Mouse (Mus musculus) right cerebral cortex, adult 2 months (tissue): ENCODE measurements around the gene Tymp.

Experiments used
- DNase-seq, 2 experiments: peaks; one replicate each; pipeline ENCODE4 v3.0.0; 2021 to 2022; ENCODE audit warnings: low spot score in 2 of 2

Gene Tymp

DNA sequence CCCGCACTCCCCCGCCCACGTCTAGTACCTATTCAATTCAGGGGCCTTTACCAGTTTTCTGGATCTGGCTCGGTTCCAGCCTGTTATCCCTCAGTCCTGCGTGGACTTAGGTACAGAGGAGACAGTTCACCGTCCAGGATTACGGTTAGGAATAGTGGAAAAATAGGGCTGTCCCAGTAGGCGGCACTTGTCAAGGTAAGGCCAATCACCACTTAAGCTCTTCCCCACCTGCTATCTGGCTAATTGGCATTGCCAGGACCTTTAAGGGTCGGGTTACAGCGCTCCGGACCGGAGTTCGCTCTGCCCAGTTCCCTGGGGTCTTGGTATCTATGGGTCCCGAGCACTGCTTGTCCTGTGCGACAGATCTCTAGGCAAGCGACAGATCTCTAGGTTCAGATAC is at the start of gene Tymp:
Gene Tymp (minus strand): TSS at position 83 of the 400 bp plus-strand sequence.
- DNase-seq: no peak

DNA sequence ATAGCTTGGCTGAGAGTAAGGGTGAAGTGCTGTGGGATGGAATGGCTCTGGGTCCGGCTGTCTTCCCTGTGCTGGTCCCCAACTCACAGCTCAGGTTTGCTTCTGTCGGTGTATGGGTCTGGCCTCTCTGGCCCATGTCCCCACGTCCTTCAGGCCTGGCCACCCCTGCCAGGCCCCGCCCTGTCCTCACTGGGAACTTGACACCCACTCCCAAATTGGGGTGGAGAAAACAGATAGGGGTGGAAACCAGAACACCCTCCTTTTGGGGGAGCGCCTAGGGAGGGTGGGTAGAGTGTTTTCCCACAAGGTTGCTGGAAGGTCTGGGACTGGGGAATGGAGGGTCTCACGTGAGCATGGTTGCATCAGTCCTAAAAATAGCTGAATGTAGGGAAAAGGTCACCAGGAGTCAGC is 48.9 kb upstream of the Tymp start, which contains the start of gene Cpt1b:
Gene Cpt1b (minus strand): TSS at position 153 of the 411 bp plus-strand sequence.
- DNase-seq: no peak

- DNase-seq: no peak
Observed at GRCm38 (mm10) chr15:89424621-89425020, 47.8 kb upstream of the Tymp start.

DNA sequence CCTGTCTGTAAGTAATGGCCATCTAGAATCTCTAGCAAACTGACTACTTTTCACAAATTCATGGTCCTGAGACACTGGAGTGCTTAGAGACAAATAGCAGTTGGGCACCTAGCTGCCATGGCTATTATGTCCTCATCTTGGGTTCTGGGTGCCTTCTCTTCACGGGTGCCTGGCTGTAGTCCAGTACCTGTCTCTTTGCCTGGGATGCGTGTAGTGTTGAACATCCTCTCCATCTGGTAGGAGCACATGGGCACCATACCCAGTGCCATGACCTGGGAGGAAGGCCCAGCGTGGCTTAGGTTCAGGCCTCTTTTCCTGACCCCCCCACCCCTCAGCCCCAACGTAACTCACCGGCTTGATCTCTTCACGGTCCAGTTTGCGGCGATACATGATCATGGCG is 45.1 kb upstream of the Tymp start:
- no peak for DNase-seq

- DNase-seq: no peak
Observed at GRCm38 (mm10) chr15:89415282-89415681, 38.4 kb upstream of the Tymp start.

DNA sequence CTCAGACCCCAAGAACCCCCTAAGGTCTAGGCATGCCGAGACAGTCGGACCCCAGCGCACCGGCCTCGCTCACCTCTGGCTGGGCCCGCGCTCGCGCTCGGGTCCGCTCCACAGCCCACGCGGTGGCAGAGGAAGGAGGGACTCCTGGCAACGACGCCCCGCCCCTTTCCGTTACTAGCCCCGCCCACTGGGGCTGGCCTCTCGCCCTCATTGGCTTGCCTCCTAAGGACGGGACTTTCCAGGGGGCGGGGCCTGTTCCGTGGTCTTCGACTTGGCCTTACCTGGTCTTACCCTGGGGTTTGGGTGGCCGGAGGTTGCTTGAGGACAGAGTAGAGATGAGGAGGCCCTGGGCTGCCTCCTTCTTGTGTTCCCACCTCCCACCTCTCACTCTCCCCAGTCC is 33.3 kb upstream of the Tymp start, which contains the start of gene Syce3:
Gene Syce3 (minus strand): TSS at position 386 of the 400 bp plus-strand sequence.
- no peak for DNase-seq

DNA sequence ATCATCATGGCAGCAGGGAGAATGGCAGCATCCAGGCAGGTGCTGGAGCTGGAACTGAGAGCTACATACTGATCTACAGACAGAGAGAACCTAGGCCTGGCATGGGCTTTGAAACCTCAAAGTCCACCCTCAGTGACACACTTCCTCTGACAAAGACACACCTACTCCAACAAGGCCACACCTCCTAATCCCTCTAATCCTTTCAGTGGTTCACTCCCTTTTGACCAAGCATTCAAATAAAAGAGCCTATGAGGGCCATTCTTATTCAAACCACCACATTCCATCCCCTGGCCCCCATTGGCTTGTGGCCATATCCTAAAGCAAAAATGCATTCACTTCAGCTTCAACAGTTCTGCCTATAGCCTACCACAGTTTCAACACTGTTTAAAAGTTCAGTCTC is 29.9 kb upstream of the Tymp start:
- no peak for DNase-seq

GRCm38 (mm10) chr15:89404831-89405623 is 28.2 kb upstream of the Tymp start:
- DNase-seq: no peak

DNA sequence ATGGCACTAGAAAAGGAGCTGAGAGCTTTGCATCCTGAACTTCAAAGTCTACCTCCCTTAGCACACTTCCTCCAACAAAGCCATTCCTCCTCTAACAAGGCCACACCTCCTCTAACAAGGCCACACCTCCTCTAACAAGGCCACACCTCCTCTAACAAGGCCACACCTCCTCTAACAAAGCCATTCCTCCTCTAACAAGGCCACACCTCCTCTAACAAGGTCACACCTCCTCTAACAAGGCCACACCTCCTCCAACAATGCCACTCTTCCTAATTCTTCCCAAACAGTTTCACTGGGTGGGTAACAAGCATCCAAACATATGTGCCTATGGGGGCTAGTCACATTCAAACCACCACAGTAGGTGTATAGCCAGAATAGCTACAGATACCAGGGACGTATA is 25.6 kb upstream of the Tymp start:
- no peak for DNase-seq

- no peak for DNase-seq
Observed at GRCm38 (mm10) chr15:89399716-89400115, 22.9 kb upstream of the Tymp start.

- DNase-seq: no peak
Observed at GRCm38 (mm10) chr15:89398146-89398545, 21.3 kb upstream of the Tymp start.

GRCm38 (mm10) chr15:89396883-89397282 is 20.0 kb upstream of the Tymp start:
- DNase-seq: no peak

GRCm38 (mm10) chr15:89390081-89390480 is 13.2 kb upstream of the Tymp start:
- no peak for DNase-seq

GRCm38 (mm10) chr15:89387127-89387526 is 10.3 kb upstream of the Tymp start:
- DNase-seq: no peak

DNA sequence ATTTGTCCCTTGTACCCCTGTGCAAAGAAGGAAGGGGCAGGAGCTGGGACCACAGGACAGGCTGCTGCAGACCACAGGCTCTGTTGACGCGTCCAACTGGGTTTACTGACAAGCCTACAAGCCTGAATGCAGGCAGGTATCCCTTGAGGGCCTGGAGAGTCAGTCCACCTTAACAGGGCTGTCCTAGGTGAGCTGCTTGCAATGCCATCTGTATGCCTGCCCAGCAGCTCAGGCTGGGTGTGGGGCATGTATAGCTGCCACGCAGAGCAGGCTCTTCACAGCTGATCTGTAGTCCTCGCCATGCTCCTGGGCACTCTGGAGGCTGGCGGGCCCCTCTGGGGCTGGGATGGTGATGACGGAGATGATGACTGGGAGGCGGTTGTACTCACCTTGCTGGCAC is 7.8 kb upstream of the Tymp start, which contains the start of gene Klhdc7b:
Gene Klhdc7b (plus strand): TSS at position 301 of the 400 bp plus-strand sequence.
- no peak for DNase-seq

DNA sequence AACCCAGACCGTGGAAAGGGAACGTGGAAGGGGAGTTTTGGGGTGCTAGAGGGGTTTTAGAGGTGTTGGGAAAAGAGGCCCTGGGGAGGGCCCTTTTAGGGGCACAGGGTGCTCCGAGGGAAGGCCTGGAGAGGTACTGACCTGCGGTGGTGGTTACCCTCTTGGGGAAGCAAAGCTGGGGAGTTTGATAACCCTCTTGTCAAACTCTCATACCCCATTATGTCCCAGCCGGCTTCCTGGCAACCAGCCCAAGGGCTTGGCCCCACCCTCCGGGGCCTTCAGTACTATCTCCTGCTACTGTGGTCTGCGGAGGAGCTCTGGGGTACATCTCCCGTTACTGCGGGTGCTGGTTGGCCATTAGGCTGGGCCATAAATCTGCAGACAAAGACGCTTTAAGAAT is 2.6 kb upstream of the Tymp start:
- no peak for DNase-seq

DNA sequence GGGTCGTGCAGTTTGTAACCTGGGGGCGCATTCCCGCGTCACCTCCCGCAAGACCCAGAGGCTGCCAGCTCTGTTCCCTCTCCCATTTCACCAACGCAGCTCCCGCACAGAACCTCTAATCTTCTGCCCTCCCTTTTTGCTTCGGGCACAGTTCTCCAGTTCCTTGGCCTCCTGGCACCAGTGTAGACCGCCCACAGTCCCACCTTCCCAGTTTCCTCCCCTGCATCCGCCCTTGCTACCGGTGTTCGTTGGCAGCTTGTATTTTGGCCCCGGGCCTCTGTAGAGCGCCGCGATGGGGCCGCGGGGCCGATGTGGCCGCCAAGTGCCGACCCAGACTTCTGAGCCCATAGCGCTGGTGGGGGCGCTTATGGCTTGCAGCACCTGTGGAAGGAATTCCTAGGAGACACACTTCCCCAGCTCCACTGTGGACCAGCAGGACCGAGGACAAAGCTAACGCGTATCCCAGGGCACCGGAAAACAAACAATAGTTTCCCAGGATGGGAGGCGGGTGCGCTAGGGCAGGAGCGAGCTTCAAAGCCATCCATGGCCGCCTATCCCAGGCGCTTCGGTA is 2.1 kb upstream of the Tymp start, which contains the start of gene Odf3b:
Gene Odf3b (minus strand): TSS at position 452 of the 571 bp plus-strand sequence.
- no peak for DNase-seq

- no peak for DNase-seq
Observed at GRCm38 (mm10) chr15:89377938-89378828, 1.3 kb upstream of the Tymp start.

GRCm38 (mm10) chr15:89377362-89377761 is 523 bp upstream of the Tymp start:
- no peak for DNase-seq

DNA sequence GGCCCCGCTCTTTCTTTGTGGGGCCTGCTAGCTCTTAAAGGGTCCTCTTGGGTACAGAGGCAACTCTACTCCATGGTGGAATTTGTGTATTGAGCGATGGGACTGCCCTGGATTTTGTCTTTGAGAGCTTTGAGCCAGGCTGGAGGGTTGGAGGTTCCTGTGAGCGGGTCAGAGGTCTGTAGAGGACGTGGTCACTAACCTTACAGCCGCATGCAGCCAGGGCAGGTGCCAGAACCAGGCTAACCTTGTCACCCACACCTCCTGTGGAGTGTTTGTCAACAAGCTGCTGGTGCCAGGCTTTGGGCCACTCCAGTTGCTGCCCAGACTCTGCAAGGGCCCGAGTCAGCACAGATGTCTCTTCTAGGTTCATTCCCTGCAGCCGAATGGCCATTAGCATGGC is 799 bp downstream of the Tymp start:
- DNase-seq: no peak

GRCm38 (mm10) chr15:89374801-89375534 is 1.9 kb downstream of the Tymp start:
- no peak for DNase-seq
